Mouse (Mus musculus) induced T-regulatory cell, adult 2 months (primary cell): Measurements from ENCODE around the gene Otud7a.

Experiments used
- DNase-seq: peaks from one replicate; pipeline ENCODE4 v3.0.0-alpha.2; 2012; ENCODE audit warnings: low read depth

Gene Otud7a

GRCm38 (mm10) chr7:63777328-63777727, 332.8 kb downstream of the Otud7a start:
- DNase-seq, result no peak

GRCm38 (mm10) chr7:63780821-63781220, 336.3 kb downstream of the Otud7a start:
- no peak for DNase-seq

- no peak for DNase-seq
Measured at GRCm38 (mm10) chr7:63789743-63790142, 345.2 kb downstream of the Otud7a start.

GRCm38 (mm10) chr7:63796001-63796632, 351.6 kb downstream of the Otud7a start:
- no peak for DNase-seq

- no peak for DNase-seq
Measured at GRCm38 (mm10) chr7:63798446-63798845, 353.9 kb downstream of the Otud7a start.

GRCm38 (mm10) chr7:63799304-63799703, 354.8 kb downstream of the Otud7a start:
- no peak for DNase-seq

GRCm38 (mm10) chr7:63802751-63803150, 358.2 kb downstream of the Otud7a start:
- DNase-seq, result no peak
